In the genomic region with DNA sequence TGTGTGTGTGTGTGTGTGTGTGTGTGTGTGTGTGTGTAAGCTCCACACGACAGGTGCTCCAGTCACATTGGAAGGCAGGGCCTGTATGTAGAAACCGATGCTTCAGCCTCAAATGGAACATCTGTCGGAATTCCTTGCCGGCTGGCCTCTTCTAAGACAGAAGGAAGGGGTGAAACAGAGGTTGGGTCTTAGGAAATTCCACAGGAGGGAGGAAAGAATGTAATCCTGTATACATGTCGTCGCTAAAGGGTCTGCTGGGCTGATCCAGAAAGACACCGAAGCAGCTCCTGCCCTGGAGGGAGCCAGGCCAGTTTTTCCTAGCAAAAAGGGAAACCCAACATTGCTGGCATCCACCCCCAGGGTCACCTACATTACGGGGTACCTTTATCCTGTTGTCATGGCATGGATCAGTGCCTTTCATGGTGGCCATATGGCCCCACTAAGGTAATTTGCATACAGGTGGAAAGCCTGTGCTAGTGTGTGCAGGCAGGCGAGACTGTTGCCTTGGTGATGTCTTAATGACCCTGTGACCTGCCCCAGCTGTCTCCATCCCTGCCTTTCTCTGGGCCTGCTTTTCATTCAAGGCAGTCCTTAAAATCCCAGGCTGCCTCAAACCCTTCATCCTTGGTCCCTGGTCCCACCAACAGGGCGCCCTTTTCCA, we compare ENCODE assay signal across 8 mouse cellular contexts. TPM values are rescaled to one million over a fixed set of nuclear protein-coding genes. Genes with fewer than 3 reads are reported as not detected.
DNase-seq lines count a peak whose midpoint lies in the region; ATAC-seq and TF ChIP-seq lines count a peak whose summit lies in the region.

No protein-coding gene starts in this region.

- no peak for TF ChIP-seq CTCF in brain, embryonic 14.5 days (IDR thresholded peaks at IDR 0.05; ENCODE audit: borderline replicate concordance, extremely low read depth, insufficient read depth, insufficient read length)
- no peak for TF ChIP-seq CTCF in lung, postnatal 0 days (IDR thresholded peaks at IDR 0.05)
- TF ChIP-seq CTCF in gastrocnemius, adult 2 months (IDR thresholded peaks at IDR 0.05), result no peak

- no peaks in the 10 kb centered on the region for H3K9me3 ChIP-seq in intestine, embryonic 15.5 days
- no peaks in the 10 kb centered on the region for H3K9me3 ChIP-seq in lung, postnatal 0 days (ENCODE audit: low read length)
- H3K9me3 ChIP-seq in stomach, embryonic 15.5 days, result no peaks in the 10 kb centered on the region

- no peaks in the 10 kb centered on the region for H3K27me3 ChIP-seq in intestine, embryonic 15.5 days (replicated peaks)
- no peaks in the 10 kb centered on the region for H3K27me3 ChIP-seq in lung, postnatal 0 days (replicated peaks; ENCODE audit: insufficient read depth, low read length)
- H3K27me3 ChIP-seq in stomach, embryonic 15.5 days (replicated peaks), result no peaks in the 10 kb centered on the region

- no peak overlapping the region for H3K4me3 ChIP-seq in intestine, embryonic 15.5 days (replicated peaks)
- no peak overlapping the region for H3K4me3 ChIP-seq in lung, postnatal 0 days (ENCODE audit: low read depth, low read length)
- no peak overlapping the region for H3K4me3 ChIP-seq in stomach, embryonic 15.5 days (replicated peaks)
- no peak overlapping the region for H3K4me3 ChIP-seq in gastrocnemius, adult 2 months

- TF ChIP-seq POLR2A in brain, embryonic 14.5 days (IDR thresholded peaks at IDR 0.05; ENCODE audit: borderline replicate concordance, extremely low read depth, insufficient read depth, insufficient read length, poor library complexity, severe bottlenecking), result no peak

- TF ChIP-seq EP300 in lung, postnatal 0 days (IDR thresholded peaks at IDR 0.05), result no peak

- intact Hi-C loops in gastrocnemius, adult 2 months (cut with DNase I), result no loop called here

- H3K4me1 ChIP-seq in intestine, embryonic 15.5 days (replicated peaks), result peaks cover 17% of the 10 kb centered on the region
- H3K4me1 ChIP-seq in lung, postnatal 0 days (ENCODE audit: insufficient read depth, low read depth, low read length), result peaks cover 22% of the 10 kb centered on the region
- H3K4me1 ChIP-seq in stomach, embryonic 15.5 days, result peaks cover 36% of the 10 kb centered on the region

- DNase-seq in CD4-positive helper T cell, adult 2 months (ENCODE audit: low read depth, low spot score), result peak; percentile 31
- DNase-seq in brain, embryonic 14.5 days (ENCODE audit: low read depth), result peak; percentile 88
- DNase-seq in lung, postnatal 0 days (ENCODE audit: low spot score), result peak; percentile 46
- DNase-seq in frontal cortex, postnatal 14 days (ENCODE audit: low spot score in 2 of 2), result no peak
- DNase-seq in gastrocnemius, adult 2 months, result no peak
- DNase-seq in gastrocnemius, adult 18-20 months (ENCODE audit: low spot score), result no peak

- 35% methylated on average over 10 of the region's 10 CpGs for WGBS in intestine, embryonic 15.5 days
- WGBS in lung, postnatal 0 days, result 40% methylated on average over 10 of the region's 10 CpGs
- WGBS in stomach, embryonic 15.5 days, result 36% methylated on average over 10 of the region's 10 CpGs

- no peak overlapping the region for H3K4me2 ChIP-seq in intestine, embryonic 15.5 days (replicated peaks)
- 0 out of 2 replicates have a peak overlapping the region, but pooled peaks have one; percentile 17 for H3K4me2 ChIP-seq in lung, postnatal 0 days (replicated peaks; ENCODE audit: low read depth, low read length)
- 0 out of 2 replicates have a peak overlapping the region, but pooled peaks have one; percentile 5 for H3K4me2 ChIP-seq in stomach, embryonic 15.5 days

- no peak overlapping the region for H3K9ac ChIP-seq in intestine, embryonic 15.5 days
- H3K9ac ChIP-seq in lung, postnatal 0 days (replicated peaks; ENCODE audit: low read depth), result no peak overlapping the region
- no peak overlapping the region for H3K9ac ChIP-seq in stomach, embryonic 15.5 days

- peak overlapping the region; percentile 55 for H3K27ac ChIP-seq in intestine, embryonic 15.5 days
- peak overlapping the region; percentile 76 for H3K27ac ChIP-seq in lung, postnatal 0 days (ENCODE audit: low read length)
- 0 out of 2 replicates have a peak overlapping the region, but pooled peaks have one; percentile 21 for H3K27ac ChIP-seq in stomach, embryonic 15.5 days
- no peak overlapping the region for H3K27ac ChIP-seq in gastrocnemius, adult 2 months

- ATAC-seq in intestine, embryonic 15.5 days, result no peak
- ATAC-seq in lung, postnatal 0 days, result peak; percentile 19
- no peak for ATAC-seq in stomach, embryonic 15.5 days (ENCODE audit: insufficient read depth, low FRiP score, low read depth)

- peaks cover 26% of the 10 kb centered on the region for H3K36me3 ChIP-seq in intestine, embryonic 15.5 days
- peaks cover 8% of the 10 kb centered on the region; the same call in 1 of the 2 replicates for H3K36me3 ChIP-seq in lung, postnatal 0 days (ENCODE audit: insufficient read depth, low read length)
- H3K36me3 ChIP-seq in stomach, embryonic 15.5 days, result peaks cover 30% of the 10 kb centered on the region

RNA-seq across cellular contexts. Expression of a gene that starts 3.4 kb away (rescaled TPM):
- 35.4 and 36.4 TPM in 2 replicates for polyA plus RNA-seq in brain, embryonic 14.5 days (2012; rRNA removed)
- 3.9 and 4.3 TPM in 2 replicates for polyA plus RNA-seq in intestine, embryonic 15.5 days (2015; fragmentation: Nextera tagmentation; extraction: Ambion mirVana)
- 12.2 TPM in 2 replicates for polyA plus RNA-seq in lung, postnatal 0 days (2015; fragmentation: Nextera tagmentation; extraction: Ambion mirVana)
- 5.7 TPM in 2 replicates for polyA plus RNA-seq in stomach, embryonic 15.5 days (2015; fragmentation: Nextera tagmentation; extraction: Ambion mirVana)
- total RNA-seq in gastrocnemius, adult 2 months (2021), result 1 to 10 TPM; 1.3 to 1.6 TPM
- 1 to 10 TPM in 1 of 2 experiments, under 1 TPM in 1; 0.84 to 1.4 TPM for total RNA-seq in gastrocnemius, adult 18-20 months (2021)

RNA-seq across cellular contexts. Expression of a gene that starts 3.7 kb away (rescaled TPM):
- 41.4 and 54.8 TPM in 2 replicates for polyA plus RNA-seq in brain, embryonic 14.5 days (2012; rRNA removed)
- 44.6 and 49.8 TPM in 2 replicates for polyA plus RNA-seq in intestine, embryonic 15.5 days (2015; fragmentation: Nextera tagmentation; extraction: Ambion mirVana)
- polyA plus RNA-seq in lung, postnatal 0 days (2015; fragmentation: Nextera tagmentation; extraction: Ambion mirVana), result 36.5 and 38.7 TPM in 2 replicates
- polyA plus RNA-seq in stomach, embryonic 15.5 days (2015; fragmentation: Nextera tagmentation; extraction: Ambion mirVana), result 57.6 and 62.6 TPM in 2 replicates
- 1 to 10 TPM; 1.5 TPM for total RNA-seq in gastrocnemius, adult 2 months (2021)
- under 1 TPM; 0.78 to 0.95 TPM for total RNA-seq in gastrocnemius, adult 18-20 months (2021)

RNA-seq across cellular contexts. Expression of a gene that starts 10.6 kb away (rescaled TPM):
- 71.2 and 89.3 TPM in 2 replicates for polyA plus RNA-seq in brain, embryonic 14.5 days (2012; rRNA removed)
- 12.5 and 12.6 TPM in 2 replicates for polyA plus RNA-seq in intestine, embryonic 15.5 days (2015; fragmentation: Nextera tagmentation; extraction: Ambion mirVana)
- 13.2 and 14.9 TPM in 2 replicates for polyA plus RNA-seq in lung, postnatal 0 days (2015; fragmentation: Nextera tagmentation; extraction: Ambion mirVana)
- 15.4 and 16.4 TPM in 2 replicates for polyA plus RNA-seq in stomach, embryonic 15.5 days (2015; fragmentation: Nextera tagmentation; extraction: Ambion mirVana)
- total RNA-seq in gastrocnemius, adult 2 months (2021), result 10 to 100 TPM; 67.7 to 70.1 TPM
- 10 to 100 TPM; 67.4 to 72.2 TPM for total RNA-seq in gastrocnemius, adult 18-20 months (2021)

RNA-seq across cellular contexts. Expression of a gene that starts 16.4 kb away (rescaled TPM):
- 34.9 and 45.3 TPM in 2 replicates for polyA plus RNA-seq in brain, embryonic 14.5 days (2012; rRNA removed)
- polyA plus RNA-seq in intestine, embryonic 15.5 days (2015; fragmentation: Nextera tagmentation; extraction: Ambion mirVana), result 22.0 and 26.1 TPM in 2 replicates
- 27.9 and 28.0 TPM in 2 replicates for polyA plus RNA-seq in lung, postnatal 0 days (2015; fragmentation: Nextera tagmentation; extraction: Ambion mirVana)
- polyA plus RNA-seq in stomach, embryonic 15.5 days (2015; fragmentation: Nextera tagmentation; extraction: Ambion mirVana), result 23.2 and 23.7 TPM in 2 replicates
- total RNA-seq in gastrocnemius, adult 2 months (2021), result 10 to 100 TPM; 15.6 to 21.0 TPM
- 10 to 100 TPM; 15.8 to 20.2 TPM for total RNA-seq in gastrocnemius, adult 18-20 months (2021)

RNA-seq across cellular contexts. Expression of a gene that starts 30.6 kb away (rescaled TPM):
- 113 and 118 TPM in 2 replicates for polyA plus RNA-seq in brain, embryonic 14.5 days (2012; rRNA removed)
- 98.6 and 110 TPM in 2 replicates for polyA plus RNA-seq in intestine, embryonic 15.5 days (2015; fragmentation: Nextera tagmentation; extraction: Ambion mirVana)
- polyA plus RNA-seq in lung, postnatal 0 days (2015; fragmentation: Nextera tagmentation; extraction: Ambion mirVana), result 28.3 and 32.8 TPM in 2 replicates
- 74.2 and 75.0 TPM in 2 replicates for polyA plus RNA-seq in stomach, embryonic 15.5 days (2015; fragmentation: Nextera tagmentation; extraction: Ambion mirVana)
- 1 to 10 TPM; 3.6 to 4.5 TPM for total RNA-seq in gastrocnemius, adult 2 months (2021)
- 1 to 10 TPM; 4.2 to 4.3 TPM for total RNA-seq in gastrocnemius, adult 18-20 months (2021)

Comparison
In these comparisons a context has a peak if more than half of its experiments do, and no peak if none do; other contexts are left out.
1. DNase-seq: peak in CD4-positive helper T cell, adult 2 months (single experiment), brain, embryonic 14.5 days (single experiment) and lung, postnatal 0 days (single experiment); none in frontal cortex, postnatal 14 days (0 of 2), gastrocnemius, adult 2 months (single experiment) and gastrocnemius, adult 18-20 months (single experiment).